Mouse (Mus musculus) midbrain, postnatal 0 days (tissue): Measurements from ENCODE around the gene Kcnj10. TPM values are rescaled to one million over a fixed set of nuclear protein-coding genes. Genes with fewer than 3 reads are reported as not detected.

ENCODE experiments used
- ATAC-seq: fragments of 200-750 bp; cut with Nextera tagmentation; 2 replicates; pipeline ENCODE4 v1.8.0; 2017; ENCODE audit warnings: moderate number of reproducible peaks, mild to moderate bottlenecking, moderate TSS enrichment, moderate library complexity; ENCODE audit not compliant: low FRiP score
- DNase-seq: peaks from one replicate; pipeline ENCODE4 v3.0.0-alpha.2; 2015; ENCODE audit warnings: low spot score
- H3K27ac ChIP-seq: fragments of 300-500 bp; sonication (generic); 2 replicates; pipeline ENCODE4 v1.5.1; 2014; ENCODE audit warnings: low read depth, mild to moderate bottlenecking, low read length, mixed read lengths
- H3K27me3 ChIP-seq: fragments of 300-500 bp; sonication (generic); 2 replicates; pipeline ENCODE4 v1.6.1; 2014; ENCODE audit warnings: low read length, control low read depth, mixed read lengths; ENCODE audit not compliant: insufficient read depth
- H3K36me3 ChIP-seq: fragments of 300-500 bp; sonication (generic); 2 replicates; pipeline ENCODE4 v1.6.1; 2014; ENCODE audit warnings: low read length, control low read depth, mixed read lengths; ENCODE audit not compliant: insufficient read depth
- H3K4me1 ChIP-seq: fragments of 300-500 bp; sonication (generic); 2 replicates; pipeline ENCODE4 v1.6.1; 2014; ENCODE audit warnings: mild to moderate bottlenecking, control low read depth, antibody characterized with exemption, low read length, mixed read lengths; ENCODE audit not compliant: insufficient read depth
- H3K4me2 ChIP-seq: fragments of 300-500 bp; sonication (generic); 2 replicates; pipeline ENCODE4 v1.6.1; 2014; ENCODE audit warnings: low read depth, mild to moderate bottlenecking, low read length, mixed read lengths; ENCODE audit not compliant: poor library complexity, severe bottlenecking
- H3K4me3 ChIP-seq: fragments of 300-500 bp; sonication (generic); 2 replicates; pipeline ENCODE4 v1.5.1; 2014; ENCODE audit warnings: low read depth, mild to moderate bottlenecking, low read length, moderate library complexity
- H3K9ac ChIP-seq: fragments of 300-500 bp; sonication (generic); replicated peaks from 2 replicates; pipeline ENCODE4 v1.6.1; 2014; ENCODE audit warnings: mild to moderate bottlenecking, low read length, moderate library complexity, mixed read lengths; ENCODE audit not compliant: poor library complexity, severe bottlenecking
- H3K9me3 ChIP-seq: fragments of 300-500 bp; sonication (generic); 2 replicates; pipeline ENCODE4 v1.6.1; 2016; ENCODE audit warnings: low read length, control low read depth
- CTCF ChIP-seq: IDR thresholded peaks from 2 replicates; pipeline ENCODE4 v1.5.1; 2016; ENCODE audit warnings: antibody characterized with exemption, mild to moderate bottlenecking
- WGBS: fragments of 180-500 bp; shearing (Covaris S2); extraction: QIAGEN DNeasy Blood & Tissue Kit; methylation state at CpG from one replicate; pipeline ENCODE4 v1.1.7; 2014; 5-methylcytosine and 5-hydroxymethylcytosine counted together
- polyA plus RNA-seq: library from polyadenylated mRNA; unstranded; fragments of >200 nt; fragmentation: Nextera tagmentation; extraction: Ambion mirVana; gene quantifications from 2 replicates; pipeline ENCODE4 v1.2.1, GENCODE M21; 2015
- total RNA-seq: library from RNA; depleted of rRNA; stranded (reverse); fragments of >200 nt; gene quantifications from 2 replicates; pipeline ENCODE4 v1.2.3, GENCODE M21; 2014

Gene Kcnj10
- total and polyA plus RNA-seq, 2 experiments from 2014 or later = 3.9 to 6.6 TPM

- no peak for TF ChIP-seq CTCF
- no peaks in the 10 kb centered on the region for H3K9me3 ChIP-seq
- peaks cover 20% of the 10 kb centered on the region for H3K36me3 ChIP-seq
- 31% methylated on average over 5 of the region's 5 CpGs for WGBS
- no peaks in the 10 kb centered on the region for H3K27me3 ChIP-seq
- DNase-seq (peak; percentile 68), ATAC-seq (no peak)
- no peak overlapping the region for H3K4me3 ChIP-seq
- no peaks in the 10 kb centered on the region for H3K4me1 ChIP-seq
- no peak overlapping the region for H3K27ac ChIP-seq
- no peak overlapping the region for H3K9ac ChIP-seq
- H3K4me2 ChIP-seq = no peak overlapping the region
Measured at GRCm38 (mm10) chr1:172319921-172320411, 21.0 kb upstream of the Kcnj10 start.

GRCm38 (mm10) chr1:172322725-172323124, 18.3 kb upstream of the Kcnj10 start:
- TF ChIP-seq CTCF = no peak
- Histone ChIP-seq H3K27me3 (no peaks in the 10 kb centered on the region), H3K9ac (no peak overlapping the region), H3K4me2 (no peak overlapping the region), H3K27ac (no peak overlapping the region), H3K36me3 (peaks cover 15% of the 10 kb centered on the region), H3K4me3 (no peak overlapping the region), H3K9me3 (no peaks in the 10 kb centered on the region), H3K4me1 (peaks cover 6% of the 10 kb centered on the region; the same call in 1 of the 2 replicates)
- WGBS = 54% methylated on average over 13 of the region's 13 CpGs
- no peak for DNase-seq
- ATAC-seq = no peak

GRCm38 (mm10) chr1:172323298-172323697, 17.7 kb upstream of the Kcnj10 start:
- H3K27me3 ChIP-seq = no peaks in the 10 kb centered on the region
- H3K36me3 ChIP-seq = peaks cover 12% of the 10 kb centered on the region
- ATAC-seq (no peak), DNase-seq (no peak)
- H3K9me3 ChIP-seq = no peaks in the 10 kb centered on the region
- H3K27ac ChIP-seq = no peak overlapping the region
- H3K4me1 ChIP-seq = peaks cover 8% of the 10 kb centered on the region; the same call in 1 of the 2 replicates
- H3K9ac ChIP-seq = no peak overlapping the region
- TF ChIP-seq CTCF = no peak
- no peak overlapping the region for H3K4me2 ChIP-seq
- no peak overlapping the region for H3K4me3 ChIP-seq
- WGBS = 27% methylated on average over 5 of the region's 5 CpGs

- peaks cover 12% of the 10 kb centered on the region; the same call in 1 of the 2 replicates for H3K4me1 ChIP-seq
- DNase-seq = no peak
- WGBS = 53% methylated on average over 6 of the region's 6 CpGs
- no peak for TF ChIP-seq CTCF
- H3K9me3 ChIP-seq = no peaks in the 10 kb centered on the region
- ATAC-seq = no peak
- no peaks in the 10 kb centered on the region for H3K27me3 ChIP-seq
- no peak overlapping the region for H3K4me2 ChIP-seq
- no peak overlapping the region for H3K4me3 ChIP-seq
- no peak overlapping the region for H3K9ac ChIP-seq
- H3K36me3 ChIP-seq = peaks cover 7% of the 10 kb centered on the region
- no peak overlapping the region for H3K27ac ChIP-seq
Measured at GRCm38 (mm10) chr1:172323801-172324359, 17.1 kb upstream of the Kcnj10 start.

GRCm38 (mm10) chr1:172324725-172325124, 16.3 kb upstream of the Kcnj10 start:
- no peaks in the 10 kb centered on the region for H3K27me3 ChIP-seq
- peak; percentile 89 for TF ChIP-seq CTCF
- peaks cover 15% of the 10 kb centered on the region; the same call in 1 of the 2 replicates for H3K4me1 ChIP-seq
- no peak overlapping the region for H3K4me2 ChIP-seq
- H3K4me3 ChIP-seq = no peak overlapping the region
- no peak overlapping the region for H3K9ac ChIP-seq
- H3K36me3 ChIP-seq = peaks cover 2% of the 10 kb centered on the region; the same call in 1 of the 2 replicates
- H3K9me3 ChIP-seq = no peaks in the 10 kb centered on the region
- ATAC-seq (peak; percentile 17; the same call in 1 of the 2 replicates), DNase-seq (peak; percentile 90)
- 17% methylated on average over 7 of the region's 7 CpGs for WGBS
- no peak overlapping the region for H3K27ac ChIP-seq
